Mouse (Mus musculus) MEL (cell line): ENCODE measurements at regions not wholly inside any gene's neighbourhood (a gene's known extent, or its start where the extent isn't known, plus 50 kb on each side); places are given as distances from the start of the nearest gene placed in this dataset.

Source experiments
- CTCF ChIP-seq, 3 experiments: IDR thresholded peaks in 2 of 3; conservative IDR thresholded peaks in 1 of 3; 2 replicates each; pipeline ENCODE4 v1.5.1; 2011 to 2012; ENCODE audit warnings: low read length in 3 of 3, low read depth in 2 of 3, mild to moderate bottlenecking in 2 of 3, improper control_type of control experiment in 1 of 3, inconsistent platforms in 1 of 3, mixed read lengths in 1 of 3, moderate library complexity in 1 of 3; ENCODE audit not compliant: control insufficient read depth in 1 of 3, insufficient read depth in 1 of 3, poor library complexity in 1 of 3, severe bottlenecking in 1 of 3
- E2F4 ChIP-seq: IDR thresholded peaks from 2 replicates; pipeline ENCODE4 v1.6.1; 2011; ENCODE audit warnings: low read depth, low read length, improper control_type of control experiment, borderline replicate concordance
- MYC ChIP-seq: IDR thresholded peaks from 2 replicates; pipeline ENCODE4 v1.6.1; 2011; ENCODE audit warnings: low read depth, mild to moderate bottlenecking, low read length, improper control_type of control experiment, moderate library complexity
- POLR2A ChIP-seq, 2 experiments: IDR thresholded peaks; 2 replicates each; pipeline ENCODE4 v1.6.1; 2011 to 2012; ENCODE audit warnings: low read length in 2 of 2, mild to moderate bottlenecking in 2 of 2, control low read depth in 1 of 2, improper control_type of control experiment in 1 of 2, low read depth in 1 of 2, moderate library complexity in 1 of 2; ENCODE audit not compliant: control insufficient read depth in 1 of 2, insufficient read depth in 1 of 2, poor library complexity in 1 of 2
- SMC3 ChIP-seq: IDR thresholded peaks from 2 replicates; pipeline ENCODE4 v1.6.1; 2011; ENCODE audit warnings: low read depth, low read length, improper control_type of control experiment
- ZMIZ1 ChIP-seq: IDR thresholded peaks from 2 replicates; pipeline ENCODE4 v1.6.1; 2012; ENCODE audit warnings: low read depth, mild to moderate bottlenecking, inconsistent platforms, low read length, improper control_type of control experiment, moderate library complexity

DNA sequence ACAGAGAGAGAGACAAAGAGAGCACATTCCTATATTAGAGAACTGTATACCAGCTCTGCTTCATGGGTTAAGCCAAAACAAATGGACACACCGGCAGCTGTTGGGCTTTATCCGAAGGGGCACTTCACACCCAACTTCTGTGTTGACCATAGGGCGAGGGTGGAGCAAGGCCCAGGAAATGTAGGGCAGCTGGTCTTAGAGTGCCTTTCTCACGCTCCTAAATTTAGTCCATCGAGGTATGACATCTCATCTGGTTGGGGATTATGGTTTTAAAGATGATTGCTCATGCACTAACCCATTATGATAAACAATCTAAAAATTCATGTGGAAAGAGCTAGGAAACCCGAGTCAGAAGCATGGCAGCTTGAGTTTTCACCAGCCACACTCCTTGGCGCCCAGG is 63.6 kb upstream of the Ralgps2 start:
- TF ChIP-seq CTCF (IDR thresholded peaks at IDR 0.05 in 2 of 3, conservative IDR thresholded peaks at IDR 0.05 in 1 of 3; ENCODE audit: control insufficient read depth in 1 of 3, insufficient read depth in 1 of 3, low read depth in 2 of 3, low read length in 3 of 3, poor library complexity in 1 of 3, severe bottlenecking in 1 of 3) = no peak
- no peak for TF ChIP-seq E2F4
- TF ChIP-seq POLR2A (IDR thresholded peaks at IDR 0.05; ENCODE audit: control insufficient read depth in 1 of 2, insufficient read depth in 1 of 2, low read depth in 1 of 2, low read length in 2 of 2, poor library complexity in 1 of 2) = no peak
- TF ChIP-seq ZMIZ1 = no peak
- no peak for TF ChIP-seq MYC
- no peak for TF ChIP-seq SMC3
